Mouse (Mus musculus) forebrain, embryonic 11.5 days (tissue): ENCODE results near the gene Daw1. TPM values are rescaled to one million over a fixed set of nuclear protein-coding genes. Genes with fewer than 3 reads are reported as not detected.

Experiments used
- ATAC-seq: fragments of 200-750 bp; cut with Nextera tagmentation; replicated peaks from 2 replicates; pipeline ENCODE4 v1.8.0; 2017; ENCODE audit warnings: moderate TSS enrichment; ENCODE audit not compliant: low FRiP score
- DNase-seq: peaks from one replicate; pipeline ENCODE4 v3.0.0-alpha.2; 2017; ENCODE audit warnings: low spot score
- H3K27ac ChIP-seq: fragments of 300-500 bp; sonication (generic); 2 replicates; pipeline ENCODE4 v1.5.1; 2014; ENCODE audit warnings: low read depth, low read length
- H3K27me3 ChIP-seq: fragments of 300-500 bp; sonication (generic); 2 replicates; pipeline ENCODE4 v1.6.1; 2014; ENCODE audit warnings: mild to moderate bottlenecking, low read length, mixed read lengths; ENCODE audit not compliant: control insufficient read depth, insufficient read depth
- H3K36me3 ChIP-seq: fragments of 300-500 bp; sonication (generic); 2 replicates; pipeline ENCODE4 v1.6.1; 2014; ENCODE audit warnings: mild to moderate bottlenecking, low read length, moderate library complexity, mixed read lengths; ENCODE audit not compliant: control insufficient read depth, insufficient read depth
- H3K4me1 ChIP-seq: fragments of 300-500 bp; sonication (generic); replicated peaks from 2 replicates; pipeline ENCODE4 v1.6.1; 2014; ENCODE audit warnings: low read length, mixed read lengths; ENCODE audit not compliant: control insufficient read depth, insufficient read depth
- H3K4me2 ChIP-seq: fragments of 300-500 bp; sonication (generic); 2 replicates; pipeline ENCODE4 v1.6.1; 2014; ENCODE audit warnings: low read depth, mild to moderate bottlenecking, low read length, moderate library complexity, mixed read lengths; ENCODE audit not compliant: severe bottlenecking
- H3K4me3 ChIP-seq: fragments of 300-500 bp; sonication (generic); 2 replicates; pipeline ENCODE4 v1.5.1; 2014; ENCODE audit warnings: low read depth, low read length
- H3K9ac ChIP-seq: fragments of 300-500 bp; sonication (generic); 2 replicates; pipeline ENCODE4 v1.6.1; 2014; ENCODE audit warnings: low read length
- H3K9me3 ChIP-seq: fragments of 300-500 bp; sonication (generic); 2 replicates; pipeline ENCODE4 v1.6.1; 2016; ENCODE audit warnings: low read length, mixed read lengths; ENCODE audit not compliant: control insufficient read depth
- WGBS: fragments of 180-500 bp; shearing (Covaris S2); extraction: QIAGEN DNeasy Blood & Tissue Kit; methylation state at CpG from one replicate; pipeline ENCODE4 v1.1.7; 2014; 5-methylcytosine and 5-hydroxymethylcytosine counted together
- polyA plus RNA-seq: library from polyadenylated mRNA; unstranded; fragments of >200 nt; fragmentation: Nextera tagmentation; extraction: Ambion mirVana; gene quantifications from 2 replicates; pipeline ENCODE4 v1.2.1, GENCODE M21; 2014

Gene Daw1
- 0.21 and 0.59 TPM in 2 replicates for polyA plus RNA-seq

- H3K4me2 ChIP-seq: peak within 1 kb of the TSS; percentile 64; the same call in 1 of the 2 replicates
Observed at GRCm38 (mm10) chr1:83159603-83160002, at the start of gene Daw1. Gene Daw1, plus strand, starts transcription at chr1:83159752.

GRCm38 (mm10) chr1:83110992-83111391, 48.6 kb upstream of the Daw1 start:
- no peaks in the 10 kb centered on the region for H3K9me3 ChIP-seq
- no peak overlapping the region for H3K4me3 ChIP-seq
- H3K27me3 ChIP-seq: no peaks in the 10 kb centered on the region
- H3K4me2 ChIP-seq: no peak overlapping the region
- no peaks in the 10 kb centered on the region for H3K36me3 ChIP-seq
- H3K27ac ChIP-seq: no peak overlapping the region
- no peaks in the 10 kb centered on the region for H3K4me1 ChIP-seq
- H3K9ac ChIP-seq: no peak overlapping the region
- no peak for ATAC-seq
- DNase-seq: no peak

More at GRCm38 (mm10) chr1:83159603-83160002, at the start of gene Daw1:
- Histone ChIP-seq H3K27ac (no peak within 1 kb of the TSS), H3K36me3 (no peaks in the 10 kb centered on the region), H3K4me3 (peak within 1 kb of the TSS; percentile 50), H3K4me1 (no peaks in the 10 kb centered on the region), H3K27me3 (no peaks in the 10 kb centered on the region), H3K9ac (peak within 1 kb of the TSS; percentile 54; the same call in 1 of the 2 replicates), H3K9me3 (no peaks in the 10 kb centered on the region)
- ATAC-seq (peak; percentile 99), DNase-seq (peak; percentile 91)
- WGBS: under 1% methylated on average over 16 of the region's 16 CpGs

- H3K27me3 ChIP-seq: no peaks in the 10 kb centered on the region
- no peaks in the 10 kb centered on the region for H3K36me3 ChIP-seq
- no peak overlapping the region for H3K4me2 ChIP-seq
- 74% methylated on average over 5 of the region's 5 CpGs for WGBS
- H3K4me3 ChIP-seq: no peak overlapping the region
- H3K27ac ChIP-seq: no peak overlapping the region
- H3K9me3 ChIP-seq: no peaks in the 10 kb centered on the region
- H3K9ac ChIP-seq: no peak overlapping the region
- ATAC-seq (no peak), DNase-seq (no peak)
- no peaks in the 10 kb centered on the region for H3K4me1 ChIP-seq
Observed at GRCm38 (mm10) chr1:83111726-83112125, 47.8 kb upstream of the Daw1 start.

- no peaks in the 10 kb centered on the region for H3K36me3 ChIP-seq
- no peak within 1 kb of the TSS for H3K27ac ChIP-seq
- no peak within 1 kb of the TSS for H3K4me2 ChIP-seq
- 48% methylated on average over 8 of the region's 8 CpGs for WGBS
- H3K4me3 ChIP-seq: no peak within 1 kb of the TSS
- no peaks in the 10 kb centered on the region for H3K4me1 ChIP-seq
- no peak within 1 kb of the TSS for H3K9ac ChIP-seq
- no peaks in the 10 kb centered on the region for H3K27me3 ChIP-seq
- ATAC-seq: no peak
- DNase-seq: no peak
- no peaks in the 10 kb centered on the region for H3K9me3 ChIP-seq
Observed at GRCm38 (mm10) chr1:83116447-83117137, 43.0 kb upstream of the Daw1 start, which contains the start of gene Ccl20. Gene Ccl20, plus strand, starts transcription at chr1:83116766.

GRCm38 (mm10) chr1:83117217-83117616, 42.3 kb upstream of the Daw1 start:
- no peak overlapping the region for H3K27ac ChIP-seq
- no peak overlapping the region for H3K4me3 ChIP-seq
- WGBS: 90% methylated on average over 3 of the region's 3 CpGs
- ATAC-seq (no peak), DNase-seq (no peak)
- H3K9me3 ChIP-seq: no peaks in the 10 kb centered on the region
- H3K9ac ChIP-seq: no peak overlapping the region
- H3K36me3 ChIP-seq: no peaks in the 10 kb centered on the region
- no peaks in the 10 kb centered on the region for H3K4me1 ChIP-seq
- no peaks in the 10 kb centered on the region for H3K27me3 ChIP-seq
- no peak overlapping the region for H3K4me2 ChIP-seq

GRCm38 (mm10) chr1:83117661-83118060, 41.9 kb upstream of the Daw1 start:
- Histone ChIP-seq H3K4me1 (no peaks in the 10 kb centered on the region), H3K4me2 (no peak overlapping the region), H3K27me3 (no peaks in the 10 kb centered on the region), H3K27ac (no peak overlapping the region), H3K9me3 (no peaks in the 10 kb centered on the region), H3K36me3 (no peaks in the 10 kb centered on the region), H3K4me3 (no peak overlapping the region), H3K9ac (no peak overlapping the region)
- ATAC-seq (no peak), DNase-seq (no peak)
- WGBS: 89% methylated on average over 7 of the region's 7 CpGs

GRCm38 (mm10) chr1:83119903-83120302, 39.6 kb upstream of the Daw1 start:
- Histone ChIP-seq H3K27me3 (no peaks in the 10 kb centered on the region), H3K36me3 (no peaks in the 10 kb centered on the region), H3K4me3 (no peak overlapping the region), H3K9ac (no peak overlapping the region), H3K4me2 (no peak overlapping the region), H3K27ac (no peak overlapping the region), H3K9me3 (no peaks in the 10 kb centered on the region), H3K4me1 (no peaks in the 10 kb centered on the region)
- DNase-seq (no peak), ATAC-seq (no peak)

GRCm38 (mm10) chr1:83120312-83120711, 39.2 kb upstream of the Daw1 start:
- Histone ChIP-seq H3K9ac (no peak overlapping the region), H3K36me3 (no peaks in the 10 kb centered on the region), H3K4me1 (no peaks in the 10 kb centered on the region), H3K27me3 (no peaks in the 10 kb centered on the region), H3K27ac (no peak overlapping the region), H3K4me2 (no peak overlapping the region), H3K4me3 (no peak overlapping the region), H3K9me3 (no peaks in the 10 kb centered on the region)
- ATAC-seq (no peak), DNase-seq (no peak)
- WGBS: 82% methylated on average over 3 of the region's 3 CpGs

GRCm38 (mm10) chr1:83123201-83123600, 36.4 kb upstream of the Daw1 start:
- no peaks in the 10 kb centered on the region for H3K4me1 ChIP-seq
- H3K27me3 ChIP-seq: no peaks in the 10 kb centered on the region
- H3K9ac ChIP-seq: no peak overlapping the region
- no peaks in the 10 kb centered on the region for H3K36me3 ChIP-seq
- 82% methylated on average over 2 of the region's 2 CpGs for WGBS
- no peak overlapping the region for H3K4me2 ChIP-seq
- ATAC-seq (no peak), DNase-seq (no peak)
- no peak overlapping the region for H3K27ac ChIP-seq
- no peak overlapping the region for H3K4me3 ChIP-seq
- no peaks in the 10 kb centered on the region for H3K9me3 ChIP-seq
